Mouse (Mus musculus) erythroblast, adult 5-6 weeks (primary cell): ENCODE measurements around the gene Cpn2. TPM values are rescaled to one million over a fixed set of nuclear protein-coding genes. Genes with fewer than 3 reads are reported as not detected.
A peak's percentile ranks its signal among the peaks of the same experiment; 100 is the strongest.

ENCODE experiments used
- ATAC-seq: replicated peaks from 2 replicates; pipeline ENCODE4 v1.8.0; 2016; ENCODE audit warnings: moderate number of reproducible peaks, mild to moderate bottlenecking, moderate TSS enrichment, inconsistent platforms; ENCODE audit not compliant: poor library complexity, low FRiP score, severe bottlenecking
- total RNA-seq, 2 experiments: library from RNA; stranded (forward) in 1 of 2; stranded (reverse) in 1 of 2; fragments of 150-400 nt in 1 of 2; fragments of 200-764, 138-1000 nt in 1 of 2; gene quantifications; 2 replicates each; pipeline versions ENCODE4 v1.2.3 to v1.2.4; 2015 to 2017; ENCODE audit warnings: low replicate concordance in 2 of 2

The Cpn2 gene
- not detected in 2 replicates for total RNA-seq (2015; ENCODE audit: low replicate concordance)
- total RNA-seq (2017; ENCODE audit: low replicate concordance) = not detected in 2 replicates

DNA sequence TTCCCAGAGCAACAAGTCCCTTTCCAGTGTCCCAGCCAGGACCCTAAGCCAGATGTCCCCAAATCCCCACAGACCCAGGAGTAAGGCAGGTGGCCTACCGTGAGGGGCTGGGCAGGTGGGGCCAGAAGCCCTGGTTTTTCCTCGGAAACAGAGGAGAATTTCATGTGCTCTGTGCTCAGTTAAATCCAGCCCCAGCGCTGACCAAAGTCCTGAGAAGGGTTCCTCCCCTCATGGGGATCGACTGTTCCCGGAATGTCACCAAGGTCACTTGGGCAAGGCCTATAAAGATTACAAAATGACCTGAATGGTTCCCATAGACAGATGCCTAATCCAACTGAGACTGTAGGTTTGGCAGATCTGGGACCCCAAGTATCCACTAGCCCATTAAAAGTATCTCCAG is at the start of gene Cpn2:
Cpn2 (minus strand) TSS at position 141 of the 400 bp plus-strand sequence.
- no peak for ATAC-seq

DNA sequence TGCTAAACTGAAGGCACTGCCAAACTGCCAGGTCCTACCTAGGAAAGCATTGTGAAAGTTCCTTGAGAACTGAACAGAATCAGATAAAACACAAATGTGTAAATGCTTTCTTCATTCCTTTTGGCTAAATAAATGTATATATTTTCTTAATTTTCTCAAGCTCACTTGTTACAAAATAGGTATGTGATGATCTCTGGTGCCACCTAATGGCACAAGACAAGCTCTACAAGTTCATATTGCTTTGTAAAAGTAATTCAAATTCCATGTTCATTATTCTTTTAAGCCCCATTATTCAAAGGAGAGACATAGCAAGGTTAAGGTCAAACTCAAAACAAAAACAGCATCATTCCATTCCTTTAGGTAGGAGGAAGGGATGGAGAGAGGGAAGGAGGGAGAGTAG is 46.9 kb upstream of the Cpn2 start:
- ATAC-seq = no peak

DNA sequence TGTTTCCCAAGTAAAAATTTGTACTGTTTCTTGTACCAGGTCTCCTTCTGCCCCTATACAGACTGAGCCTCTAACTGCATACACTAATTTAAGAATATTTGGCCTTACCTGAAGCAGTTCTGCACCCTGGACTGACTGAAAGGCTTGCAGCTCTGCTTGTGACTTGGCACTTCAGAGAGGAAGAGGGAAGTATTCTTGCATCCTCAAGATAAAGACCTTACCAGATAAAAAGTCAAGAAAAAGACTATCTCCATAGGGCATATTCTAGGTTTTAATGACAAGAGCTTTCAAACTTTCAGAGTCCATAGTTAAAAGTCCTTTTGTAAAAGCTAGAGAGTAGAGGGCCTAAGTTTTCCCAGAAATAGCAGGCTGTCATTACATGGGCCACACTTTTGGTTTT is 43.3 kb upstream of the Cpn2 start, which contains the start of gene Gp5:
Gp5 (minus strand) TSS at position 133 of the 400 bp plus-strand sequence.
- ATAC-seq = 0 out of 2 replicates have a peak, but pooled peaks have one; percentile 38

DNA sequence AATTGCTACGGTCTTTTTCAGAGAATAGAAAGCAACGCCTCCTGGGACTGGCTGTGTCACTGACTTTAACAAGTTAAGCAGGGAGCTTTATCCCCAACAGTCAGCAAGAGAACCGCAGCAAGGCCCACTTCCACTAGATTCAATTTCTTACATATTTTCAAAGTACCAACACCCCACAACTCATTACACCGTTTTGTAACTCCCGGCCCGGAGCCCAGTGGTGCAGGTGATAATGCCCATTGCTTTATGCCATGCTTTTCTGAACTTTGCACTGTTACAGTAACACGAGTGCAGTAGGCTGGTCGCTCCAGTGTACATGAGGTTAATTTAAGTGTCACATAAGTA is 42.8 kb upstream of the Cpn2 start:
- ATAC-seq = no peak

DNA sequence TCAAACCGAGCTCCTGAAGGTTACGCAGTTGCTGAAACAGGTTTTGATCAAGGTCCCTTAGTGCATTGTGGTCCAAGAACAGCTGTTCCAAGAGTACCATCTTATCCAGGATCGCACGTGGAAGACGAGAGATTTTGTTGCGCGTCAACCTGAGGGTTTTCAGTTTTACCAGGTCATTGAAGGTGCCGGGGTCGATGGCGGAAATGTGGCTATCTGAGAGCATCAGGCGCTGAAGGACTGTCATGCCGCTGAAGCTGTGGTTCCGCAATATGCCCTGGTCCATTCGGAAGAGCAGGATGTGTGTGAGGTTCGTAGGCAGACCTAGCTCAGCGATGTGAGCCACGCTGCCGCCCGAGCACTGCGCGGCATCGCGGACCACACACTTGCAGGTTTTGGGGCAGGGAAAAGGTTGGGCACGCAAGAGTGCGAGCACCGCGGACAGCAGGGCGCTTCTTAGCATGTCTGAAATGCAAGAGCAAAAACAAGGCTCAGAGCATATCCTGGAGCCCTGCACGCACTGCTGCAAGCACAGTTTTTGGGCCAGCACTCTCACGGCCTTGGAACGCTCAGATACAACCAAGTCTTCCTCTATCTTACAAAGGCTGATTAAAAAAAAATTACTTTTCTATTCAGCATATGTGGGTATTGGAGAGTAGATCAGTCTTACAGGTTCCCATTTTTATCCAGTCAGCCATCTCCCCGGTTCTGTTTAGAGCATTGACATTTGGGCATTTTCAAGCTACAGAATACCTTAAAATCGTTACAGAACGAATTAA is 42.3 kb upstream of the Cpn2 start:
- ATAC-seq = no peak

DNA sequence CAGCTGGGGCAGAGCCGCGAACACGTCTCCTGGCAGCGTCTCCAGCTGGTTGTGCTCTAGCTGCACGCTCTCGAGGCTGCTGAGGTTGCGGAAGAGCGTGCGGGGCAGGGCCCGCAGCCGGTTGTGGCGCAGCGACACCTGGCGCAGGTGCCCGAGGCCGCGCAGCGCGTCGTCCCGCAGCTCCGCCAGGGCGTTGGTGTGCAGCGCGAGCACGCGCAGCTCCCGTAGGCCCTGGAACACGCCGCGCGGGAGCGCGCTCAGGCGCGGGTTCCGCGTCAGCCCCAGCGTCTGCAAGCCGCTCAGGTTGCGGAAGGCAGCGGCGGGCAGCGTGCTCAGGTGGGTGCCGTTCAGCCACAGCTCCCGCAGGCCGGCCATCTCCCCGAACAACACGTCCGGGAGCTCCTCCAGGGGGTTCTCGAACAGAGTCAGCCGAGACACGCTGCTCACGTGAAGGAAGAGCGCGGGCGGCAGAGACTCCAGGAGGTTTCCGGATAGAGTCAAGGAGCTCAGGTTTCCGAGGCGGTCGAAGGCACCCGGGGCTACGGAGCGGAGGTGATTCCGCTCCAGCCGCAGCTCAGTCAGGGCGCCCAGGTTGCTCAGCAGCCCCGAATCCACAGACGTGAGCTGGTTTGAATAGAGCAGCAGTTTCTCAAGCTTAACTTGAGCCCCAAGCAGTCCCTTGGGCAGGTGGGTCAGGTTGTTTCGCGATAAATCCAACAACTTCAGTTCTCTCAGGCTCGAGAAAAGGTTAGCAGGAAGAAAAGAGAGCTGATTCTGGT is 41.5 kb upstream of the Cpn2 start:
- peak; percentile 35; the same call in 1 of the 2 replicates for ATAC-seq

DNA sequence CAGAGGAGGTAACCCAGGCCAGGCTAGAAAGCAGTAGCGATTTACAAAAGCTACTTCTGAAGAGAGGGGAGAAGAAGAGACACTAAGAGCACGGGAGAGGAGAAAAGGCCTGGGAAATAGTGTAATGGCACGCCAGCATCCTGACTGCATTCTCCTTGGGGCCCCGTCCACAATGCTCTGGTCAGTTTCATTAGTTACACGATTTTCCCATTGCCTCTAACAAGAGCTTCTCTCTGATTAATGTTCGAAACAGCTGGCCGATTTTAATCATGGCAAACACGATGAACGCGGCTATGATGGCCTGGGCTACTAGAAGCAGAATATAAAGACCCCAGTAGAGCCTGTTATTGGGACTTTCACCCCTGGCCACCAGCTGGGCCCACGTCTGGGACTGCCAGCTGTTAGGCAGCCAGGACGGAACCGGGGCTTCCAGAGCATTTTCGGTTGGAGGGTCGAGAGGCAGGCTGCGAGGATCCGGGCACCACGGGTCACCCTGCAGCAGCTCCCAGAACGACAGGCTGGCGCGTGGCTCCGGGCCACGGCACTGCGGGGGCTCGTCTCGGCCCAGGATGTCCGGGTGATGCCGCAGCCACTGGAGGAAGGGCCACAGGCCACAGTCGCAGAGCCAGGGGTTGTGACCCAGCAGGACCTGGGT is 40.8 kb upstream of the Cpn2 start:
- ATAC-seq = no peak

DNA sequence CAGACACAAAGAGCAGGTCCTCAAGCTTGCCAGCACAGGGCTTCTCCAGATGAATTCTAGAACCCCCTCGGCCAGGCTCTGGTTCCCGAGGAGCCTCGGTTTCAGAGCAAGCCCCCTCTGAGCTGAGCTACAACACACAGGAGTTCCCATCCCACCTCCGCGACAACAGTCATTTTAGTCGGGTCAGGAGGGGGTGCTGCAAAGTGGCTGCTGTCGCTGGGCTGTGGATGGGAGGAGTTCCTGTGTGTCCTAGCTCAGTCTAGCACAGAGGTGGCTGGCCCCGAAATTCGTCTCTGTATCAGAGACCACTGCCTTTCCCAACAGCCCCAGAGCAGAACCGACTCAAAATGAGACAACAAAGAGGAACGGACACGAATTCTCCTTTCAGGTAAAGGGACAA is 40.0 kb upstream of the Cpn2 start:
- ATAC-seq = no peak

DNA sequence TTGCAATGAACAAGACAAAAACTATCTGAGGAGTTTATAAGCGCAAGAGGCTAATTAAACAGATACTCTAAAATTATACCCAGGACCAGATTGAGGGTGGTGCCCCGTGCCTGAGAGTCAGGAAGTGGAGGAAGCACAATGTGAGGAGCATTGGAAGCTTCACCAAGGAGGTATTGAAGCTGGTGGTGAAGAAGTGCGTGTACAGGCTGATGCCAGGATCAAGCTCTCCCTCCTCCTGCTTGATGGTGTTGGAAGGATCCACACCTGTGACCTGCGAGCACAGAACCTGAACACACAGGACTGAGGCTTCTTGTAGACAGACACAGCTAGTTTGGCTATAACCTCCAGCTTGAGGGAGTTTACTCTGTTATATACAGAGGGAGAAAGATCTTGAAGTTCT is 38.8 kb upstream of the Cpn2 start:
- no peak for ATAC-seq

DNA sequence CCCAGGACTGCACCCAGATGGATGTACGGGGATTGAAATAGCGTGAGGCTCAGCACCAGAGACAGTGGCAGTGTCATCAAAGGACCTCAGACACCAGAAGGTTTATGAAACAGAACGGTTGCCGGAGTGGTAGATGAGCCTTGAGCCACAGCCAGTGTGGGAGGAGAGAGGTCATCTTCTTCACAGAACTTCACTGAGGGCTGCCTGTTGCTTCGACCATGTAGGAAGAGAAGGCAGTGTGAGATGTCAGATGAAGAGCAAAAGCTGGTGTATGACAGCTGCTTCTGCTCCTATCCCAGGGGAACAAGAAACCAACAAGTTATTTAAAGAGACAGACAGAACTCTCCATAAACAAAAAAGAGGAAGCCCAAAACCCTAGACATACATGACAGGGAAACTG is 36.9 kb upstream of the Cpn2 start:
- no peak for ATAC-seq

DNA sequence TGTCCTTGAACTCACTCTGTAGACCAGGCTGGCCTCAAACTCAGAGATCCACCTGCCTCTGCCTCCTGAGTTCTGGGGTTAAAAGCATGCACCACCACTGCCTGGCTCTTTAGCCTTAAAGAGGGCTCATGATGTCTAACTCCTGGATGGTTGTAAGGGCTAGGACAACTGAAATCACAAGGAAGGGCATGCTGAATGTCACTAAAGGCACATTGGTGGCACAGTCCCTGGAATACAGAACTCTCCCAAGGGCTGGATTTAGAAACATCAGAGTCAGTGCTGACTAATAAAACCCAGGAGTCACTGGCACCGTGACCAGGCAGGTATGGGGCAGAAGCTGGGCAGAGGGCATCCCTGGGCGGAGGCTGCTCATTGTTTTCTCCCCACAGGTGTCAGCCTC is 36.1 kb upstream of the Cpn2 start:
- no peak for ATAC-seq

DNA sequence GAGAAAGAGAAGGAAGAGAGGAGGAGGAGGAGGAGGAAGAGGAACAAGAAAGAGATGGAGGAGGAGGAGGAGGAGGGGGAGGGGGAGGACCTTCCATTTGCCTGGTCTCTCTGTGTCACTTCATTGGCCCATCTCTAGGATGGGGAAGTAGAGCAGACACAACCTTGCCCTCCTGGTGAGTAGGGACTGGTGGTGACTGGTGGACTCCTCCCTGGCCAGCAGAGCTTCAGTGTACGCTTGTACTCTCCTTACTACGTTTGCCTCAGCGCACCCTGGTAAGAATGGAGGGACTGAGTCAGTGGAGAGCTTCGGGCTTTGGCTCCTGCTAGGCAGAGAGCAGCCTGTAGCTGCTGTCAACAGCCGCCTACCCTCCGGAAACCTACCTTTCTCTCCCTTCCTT is 35.4 kb upstream of the Cpn2 start:
- ATAC-seq = no peak

DNA sequence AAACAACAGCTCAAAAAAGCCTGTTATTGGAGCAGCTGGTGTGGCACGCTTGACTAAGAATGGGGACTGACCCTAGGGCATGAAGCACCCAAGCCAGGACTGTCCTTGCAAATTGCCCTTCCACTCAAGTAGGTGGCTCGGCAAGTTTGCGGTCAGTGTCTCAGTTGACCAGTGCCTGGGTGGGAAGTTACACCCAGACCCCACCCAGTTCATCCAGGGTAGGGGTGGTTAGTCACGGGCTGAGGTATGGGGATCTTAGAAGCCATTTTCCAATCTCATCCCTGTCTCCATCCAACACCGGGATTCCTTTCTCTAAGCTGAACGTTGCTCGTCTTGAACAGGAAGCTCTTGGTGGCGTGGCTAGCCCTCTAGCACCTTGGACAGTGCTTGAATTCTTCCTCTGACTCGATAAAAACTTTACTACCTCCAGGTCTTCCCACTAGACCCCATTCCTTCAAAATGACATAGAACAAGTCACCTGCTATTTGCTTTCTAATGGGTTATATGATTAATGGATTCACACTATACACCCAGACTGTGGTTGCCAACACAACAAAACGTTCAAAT is 32.5 kb upstream of the Cpn2 start:
- ATAC-seq = no peak

DNA sequence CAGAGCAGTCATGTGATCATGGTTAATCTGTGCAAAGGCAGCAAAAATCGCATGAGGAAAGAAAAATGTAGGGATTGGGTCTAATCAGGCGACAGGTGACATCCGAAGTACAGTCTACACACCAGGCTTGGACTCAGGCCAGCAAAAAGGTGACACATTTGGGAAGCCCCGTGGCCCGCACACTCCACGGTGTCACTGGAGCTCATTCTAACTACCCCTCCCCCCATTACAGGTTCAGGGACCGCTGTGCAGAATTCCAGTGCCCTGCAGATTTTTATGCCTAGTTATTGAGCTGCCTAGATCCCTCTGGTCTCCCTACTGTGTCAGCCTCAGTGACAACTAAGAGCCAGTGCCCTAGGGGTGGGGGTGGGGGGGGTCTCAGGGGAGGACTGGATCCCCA is 30.2 kb upstream of the Cpn2 start:
- no peak for ATAC-seq

DNA sequence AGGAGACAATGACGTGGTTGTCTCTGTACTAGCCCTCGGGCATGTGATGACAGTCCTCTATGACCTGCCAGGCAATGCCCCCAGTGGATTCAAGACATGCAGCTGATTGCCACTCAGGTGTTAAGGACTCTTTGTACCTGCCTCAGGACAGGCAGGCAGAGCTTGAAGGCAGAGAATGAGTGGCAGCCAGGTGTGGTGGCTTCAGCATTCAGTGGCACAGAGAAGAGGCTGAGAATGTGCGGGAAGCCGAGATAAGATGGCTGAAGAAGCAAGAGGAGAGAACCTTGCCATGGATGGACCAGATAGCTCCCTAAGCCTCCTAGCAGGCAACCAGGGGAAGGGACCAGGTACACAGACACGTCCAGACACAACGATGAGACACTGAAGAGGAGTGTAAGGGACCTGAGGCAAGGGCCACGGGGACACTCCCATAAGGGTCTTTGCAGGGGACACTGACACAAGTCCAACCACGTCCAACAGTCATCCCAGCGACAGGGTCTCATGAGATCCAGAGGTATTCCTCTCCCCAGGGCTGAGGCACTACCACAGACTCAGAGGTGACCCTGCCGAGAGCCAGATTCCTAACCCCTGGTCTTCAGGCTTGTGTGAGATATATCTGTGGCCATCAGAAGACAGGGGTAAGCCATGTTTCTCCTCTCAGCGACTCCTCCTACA is 29.4 kb upstream of the Cpn2 start:
- no peak for ATAC-seq

DNA sequence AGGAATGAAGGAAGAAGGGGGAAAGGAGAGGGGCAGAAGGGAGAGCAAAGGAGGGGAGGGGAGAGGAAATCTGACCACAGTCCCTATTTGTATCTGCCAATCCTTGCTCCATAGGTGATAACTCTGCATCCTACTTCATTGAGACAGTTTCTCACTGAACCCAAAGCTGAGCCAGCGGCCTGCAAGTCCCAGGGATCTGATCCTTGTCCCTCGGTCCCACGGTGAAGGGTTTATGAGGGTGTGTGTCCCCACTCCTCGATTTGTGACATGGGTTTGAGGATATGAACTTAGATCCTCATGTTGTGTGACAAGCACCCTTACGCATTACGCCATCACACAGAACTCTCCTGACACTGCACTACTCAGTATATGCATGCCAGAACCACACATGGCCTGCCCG is 27.8 kb upstream of the Cpn2 start:
- ATAC-seq = no peak

DNA sequence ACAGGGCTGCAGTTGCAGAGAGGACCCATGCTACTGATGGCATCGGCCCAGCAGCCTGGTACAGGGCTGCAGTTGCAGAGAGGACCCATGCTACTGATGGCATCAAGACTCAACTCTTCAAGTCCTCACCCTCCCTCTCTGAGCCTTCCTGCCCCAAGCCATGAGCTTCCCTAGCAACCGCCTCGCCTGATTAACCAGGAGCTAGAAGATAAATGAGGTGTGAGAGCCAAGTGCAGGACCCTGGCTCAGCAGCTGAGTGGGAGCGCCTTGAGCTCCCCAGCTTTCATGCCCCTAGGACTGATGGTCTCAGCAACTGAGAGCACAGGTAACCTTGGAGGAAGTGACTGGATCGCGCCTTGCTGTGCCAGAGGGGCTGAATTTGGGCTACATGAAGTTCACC is 23.1 kb upstream of the Cpn2 start:
- no peak for ATAC-seq

DNA sequence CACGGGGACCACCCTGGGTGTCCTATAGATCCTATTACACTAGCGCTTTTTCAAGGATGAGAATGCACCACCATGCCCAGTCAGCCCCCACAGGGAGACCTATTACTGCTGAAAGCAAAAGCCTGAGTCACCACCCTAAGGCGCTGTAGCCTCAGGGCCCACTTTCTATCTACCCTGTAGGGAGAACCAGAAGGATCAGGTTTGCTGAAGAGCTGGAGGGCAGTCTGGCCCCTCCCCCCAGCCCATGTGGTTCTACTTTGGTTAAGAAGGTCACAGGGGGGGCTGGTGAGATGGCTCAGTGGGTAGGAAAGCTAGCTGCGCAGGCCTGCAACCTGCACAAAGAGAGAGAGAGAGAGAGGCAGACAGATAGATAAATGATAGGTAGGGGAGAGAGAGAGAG is 18.4 kb upstream of the Cpn2 start:
- no peak for ATAC-seq

DNA sequence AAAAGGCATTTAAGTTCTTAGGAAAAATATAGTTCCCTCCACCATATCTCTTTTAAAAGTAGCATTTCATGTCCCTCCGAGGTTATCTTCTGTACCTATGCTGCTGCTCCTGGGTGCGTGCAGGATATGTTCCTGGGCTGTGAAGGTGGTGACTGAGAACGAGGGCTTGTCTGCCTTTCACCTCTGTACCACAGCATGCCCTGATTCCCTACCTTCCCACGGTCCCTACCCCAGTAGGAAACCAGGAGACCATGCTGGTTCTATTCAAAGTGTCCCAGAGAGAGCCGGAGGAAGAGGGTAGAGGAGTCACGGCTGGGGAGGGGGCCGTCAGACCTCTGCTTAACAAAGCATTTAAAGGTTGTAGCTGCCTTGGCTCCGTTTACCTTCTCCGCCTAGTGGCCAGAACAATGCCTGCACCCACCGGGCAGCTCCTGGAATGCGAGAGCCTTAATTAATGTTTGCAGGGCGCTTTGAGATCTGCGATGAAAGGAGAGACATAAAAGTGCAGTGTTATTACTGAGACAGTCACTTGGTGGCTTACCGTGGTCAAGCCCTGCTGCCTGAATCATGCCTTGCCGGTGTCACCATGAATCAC is 16.5 kb upstream of the Cpn2 start:
- no peak for ATAC-seq
